Mouse (Mus musculus): ENCODE results near the gene Ano6. TPM values are rescaled to one million over a fixed set of nuclear protein-coding genes. Genes with fewer than 3 reads are reported as not detected.

Gene Ano6
- total RNA-seq, 2 experiments from 2014 or later, result 24.8 to 26.3 TPM

GRCm38 (mm10) chr15:95765936-95766335 is 24.7 kb upstream of the Ano6 start:
- DNase-seq (ENCODE audit: low spot score in 2 of 2), result no peak

- no peak for DNase-seq (ENCODE audit: low spot score in 2 of 2)
Measured at GRCm38 (mm10) chr15:95767825-95768224, 22.8 kb upstream of the Ano6 start.

GRCm38 (mm10) chr15:95768703-95769102 is 21.9 kb upstream of the Ano6 start:
- no peak for DNase-seq (ENCODE audit: low spot score in 2 of 2)

DNA sequence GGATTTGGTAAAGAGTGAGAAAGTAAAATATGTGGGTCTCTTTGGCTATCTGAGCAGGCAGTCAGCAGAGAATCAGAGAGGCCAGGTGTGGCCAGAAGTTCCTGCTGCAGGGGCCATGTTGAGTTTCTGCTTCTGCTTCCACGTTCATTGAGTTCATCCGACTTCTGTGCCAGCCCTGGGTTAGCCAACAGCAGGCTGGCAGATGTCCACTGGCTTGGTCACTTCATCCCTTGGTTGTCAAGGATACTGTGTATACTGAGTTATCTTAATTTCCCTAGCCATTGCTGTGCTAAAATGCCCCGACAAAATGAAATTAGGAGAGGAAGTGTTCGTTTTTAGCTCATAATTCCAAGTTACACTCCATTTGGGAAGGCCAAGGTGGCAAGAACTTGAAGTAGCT is 21.1 kb upstream of the Ano6 start:
- no peak for DNase-seq (ENCODE audit: low spot score in 2 of 2)

- DNase-seq (ENCODE audit: low spot score in 2 of 2), result no peak
Measured at GRCm38 (mm10) chr15:95770307-95770706, 20.3 kb upstream of the Ano6 start.

DNA sequence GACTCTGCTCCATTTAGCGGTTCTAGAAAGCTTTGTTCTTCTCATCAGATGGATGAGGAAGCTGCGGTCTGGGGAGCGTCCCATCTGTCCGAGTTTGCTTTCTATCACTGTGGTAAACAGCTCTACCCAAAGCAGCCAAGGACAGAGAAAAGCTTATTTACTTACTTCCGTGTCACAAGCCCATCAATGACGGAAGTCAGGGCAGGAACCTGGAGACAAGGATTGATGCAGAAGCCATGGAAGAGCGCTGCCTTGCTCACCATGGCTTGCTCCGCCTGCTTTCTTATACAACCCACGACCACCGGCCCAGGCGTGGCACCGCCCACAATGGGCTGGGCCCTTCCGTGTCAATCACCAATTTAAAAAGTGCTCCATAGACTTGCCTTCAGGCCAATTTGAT is 18.3 kb upstream of the Ano6 start:
- no peak for DNase-seq (ENCODE audit: low spot score in 2 of 2)

- peak; percentile 35 to 48 for DNase-seq (ENCODE audit: low spot score in 2 of 2)
Measured at GRCm38 (mm10) chr15:95772861-95773836, 17.5 kb upstream of the Ano6 start.

GRCm38 (mm10) chr15:95774197-95774596 is 16.4 kb upstream of the Ano6 start:
- no peak for DNase-seq (ENCODE audit: low spot score in 2 of 2)

DNA sequence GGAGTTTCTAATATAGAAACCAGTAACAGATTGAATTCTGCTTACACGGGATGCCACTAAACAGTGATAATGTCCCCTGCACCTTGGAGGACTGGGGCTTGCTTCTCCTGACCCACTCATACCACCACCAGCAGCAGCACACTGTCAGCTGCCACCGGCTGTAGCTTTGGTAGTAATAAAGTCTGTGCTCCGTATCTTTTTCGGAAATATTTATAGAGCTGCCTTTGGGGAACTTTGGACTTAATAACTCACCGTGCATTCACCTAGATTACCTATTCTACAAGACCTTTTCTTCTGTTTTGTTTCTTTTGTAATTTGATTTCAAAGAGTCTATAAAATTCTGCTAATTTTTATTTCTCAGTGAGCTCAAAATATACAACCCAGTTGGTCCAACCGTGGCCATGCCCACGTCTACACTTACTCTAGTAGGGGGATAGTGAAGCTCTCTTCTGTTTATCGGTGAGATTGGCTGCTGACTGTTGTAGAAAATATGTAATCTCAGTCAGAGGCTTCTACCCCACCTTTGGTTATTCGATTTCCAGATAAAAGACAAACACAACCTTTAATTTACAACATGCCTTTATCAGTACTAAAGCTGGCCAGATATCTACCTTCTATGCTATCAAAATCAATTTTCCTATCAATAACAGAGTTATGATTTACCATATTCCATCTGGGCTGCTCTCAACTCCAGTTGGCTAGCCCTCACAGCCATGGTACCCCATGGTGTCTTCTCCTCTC is 15.8 kb upstream of the Ano6 start:
- DNase-seq (ENCODE audit: low spot score in 2 of 2), result no peak

- no peak for DNase-seq (ENCODE audit: low spot score in 2 of 2)
Measured at GRCm38 (mm10) chr15:95777743-95778142, 12.9 kb upstream of the Ano6 start.

- no peak for DNase-seq (ENCODE audit: low spot score in 2 of 2)
Measured at GRCm38 (mm10) chr15:95778710-95779109, 11.9 kb upstream of the Ano6 start.

- DNase-seq (ENCODE audit: low spot score in 2 of 2), result no peak
Measured at GRCm38 (mm10) chr15:95786624-95787023, 4.0 kb upstream of the Ano6 start.

DNA sequence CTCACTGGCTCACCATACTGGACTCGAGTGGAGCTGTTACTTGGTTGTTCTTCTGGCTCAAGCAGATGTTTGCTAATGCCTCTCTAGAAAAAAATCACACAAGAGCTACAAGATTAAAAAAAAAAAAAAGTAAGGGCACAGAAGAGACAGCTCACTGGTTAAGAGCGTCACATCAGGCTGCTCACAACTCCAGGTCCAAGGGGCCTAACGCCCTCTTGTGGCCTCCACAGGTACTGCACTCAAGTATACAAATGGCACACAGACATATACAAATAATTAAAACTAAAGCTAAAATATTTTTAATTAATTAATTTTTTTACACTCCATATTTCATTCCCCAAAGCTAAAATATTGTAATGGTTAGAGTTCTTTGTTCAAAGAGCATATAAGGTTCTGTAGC is 3.1 kb upstream of the Ano6 start:
- no peak for DNase-seq (ENCODE audit: low spot score in 2 of 2)

DNA sequence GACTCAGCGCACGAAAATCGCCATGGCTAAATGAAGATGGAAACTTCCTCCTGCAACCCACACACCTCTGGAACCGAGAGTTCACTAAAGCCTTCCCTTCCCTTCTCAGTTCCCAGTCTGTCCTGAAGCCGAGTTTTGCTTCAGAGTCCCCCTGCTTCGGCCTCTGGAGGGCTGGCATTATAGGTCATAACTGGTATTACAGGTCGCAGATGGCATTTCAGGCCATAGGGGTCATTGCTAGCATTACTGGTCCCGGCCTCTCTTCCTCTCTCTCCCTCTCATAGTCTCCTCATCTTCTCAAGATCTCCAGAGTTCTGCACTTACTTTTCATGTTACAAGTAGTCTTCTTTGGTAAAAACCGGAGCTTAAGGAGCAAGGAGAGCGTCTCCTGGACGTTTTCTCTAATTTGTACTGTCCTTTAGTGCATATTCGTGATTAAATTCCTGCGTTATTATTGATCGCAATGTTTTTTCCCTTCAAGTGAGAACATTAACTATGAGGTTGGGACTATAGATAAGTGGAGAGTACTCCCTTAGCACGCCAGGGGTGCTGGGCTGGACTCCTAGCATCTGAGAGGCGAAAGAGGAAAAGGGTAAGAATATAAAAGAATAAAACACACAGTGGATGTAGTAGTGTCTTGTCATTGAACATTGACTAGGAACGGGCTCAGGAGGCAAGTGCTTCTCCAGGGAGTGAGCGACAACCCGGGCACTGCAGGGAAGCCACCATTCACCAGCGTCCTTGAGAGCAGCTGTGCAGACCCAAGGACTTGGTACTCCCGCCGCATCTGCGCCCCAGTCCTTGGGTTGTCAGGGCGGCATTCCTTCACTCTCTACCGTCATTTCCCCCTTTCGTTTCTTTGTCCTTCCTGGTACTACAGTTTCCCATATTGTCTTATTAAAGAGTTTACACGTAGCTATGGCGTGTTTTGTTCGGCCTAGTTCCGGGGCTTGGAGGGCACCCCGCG is 798 bp upstream of the Ano6 start:
- peak; percentile 25 to 45 for DNase-seq (ENCODE audit: low spot score in 2 of 2)

GRCm38 (mm10) chr15:95791141-95791791 is 623 bp downstream of the Ano6 start:
- DNase-seq (ENCODE audit: low spot score in 2 of 2), result no peak

- no peak for DNase-seq (ENCODE audit: low spot score in 2 of 2)
Measured at GRCm38 (mm10) chr15:95791855-95792254, 1.2 kb downstream of the Ano6 start.

- DNase-seq (ENCODE audit: low spot score in 2 of 2), result no peak
Measured at GRCm38 (mm10) chr15:95792261-95793260, 1.9 kb downstream of the Ano6 start.

DNA sequence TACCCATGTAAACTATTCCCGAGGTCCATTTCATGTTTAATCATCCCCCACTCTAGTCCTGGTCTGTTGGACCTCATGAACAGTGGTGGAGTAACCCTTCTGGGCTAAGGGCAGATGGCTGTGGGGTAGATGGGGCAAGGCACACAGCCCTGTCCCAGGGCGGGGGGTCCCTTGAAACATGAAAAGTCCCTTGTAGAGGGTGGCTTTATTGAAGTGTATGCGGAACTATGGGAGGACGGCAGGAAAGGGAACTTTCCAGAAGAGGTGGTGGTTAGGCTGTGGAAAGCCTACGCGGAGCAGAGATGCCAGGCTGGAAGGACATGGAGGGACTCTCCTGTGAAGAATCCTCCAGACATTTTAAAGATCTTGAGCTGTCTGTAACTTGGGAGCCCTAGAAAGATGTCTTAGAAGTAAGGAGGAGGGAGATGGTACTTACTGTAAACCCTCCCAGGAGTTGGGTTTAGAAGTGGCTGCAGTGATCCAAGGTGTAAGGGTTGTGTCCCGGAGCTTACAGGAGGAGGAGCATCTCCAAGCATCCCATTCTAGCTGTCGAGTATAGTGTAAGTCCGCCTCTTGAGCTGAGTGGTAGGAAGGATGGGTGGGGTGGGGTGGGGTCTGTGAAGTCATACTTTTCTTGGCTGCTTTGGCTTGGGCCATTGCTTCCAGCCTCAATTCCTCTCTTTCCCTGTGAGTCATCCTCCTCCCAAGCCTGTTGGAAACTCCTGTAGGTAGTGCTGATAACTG is 3.3 kb downstream of the Ano6 start:
- no peak for DNase-seq (ENCODE audit: low spot score in 2 of 2)
